Mouse (Mus musculus): ENCODE data around the gene Olfr155.

Olfr155 gene

DNA sequence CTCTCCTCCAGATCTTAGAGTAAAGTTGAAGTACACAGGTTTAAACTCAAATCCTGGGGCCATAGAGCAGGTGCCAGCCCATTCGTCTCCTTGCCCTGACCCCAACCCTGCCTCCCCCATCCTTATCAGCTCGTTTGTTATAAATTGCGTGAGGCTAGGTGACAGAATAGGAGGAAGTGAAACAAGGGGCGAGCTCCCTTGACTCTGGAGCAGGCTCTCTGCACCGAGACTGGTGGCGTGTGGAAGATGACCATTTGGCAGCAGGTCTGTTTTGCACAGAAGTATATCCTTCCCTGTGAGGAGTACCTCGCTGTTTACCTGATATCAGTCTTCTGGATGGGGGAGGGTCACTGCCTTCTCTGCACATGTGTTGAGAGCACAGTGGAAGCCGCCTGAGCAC is 47.8 kb downstream of the Olfr155 start:
- no peak for DNase-seq

DNA sequence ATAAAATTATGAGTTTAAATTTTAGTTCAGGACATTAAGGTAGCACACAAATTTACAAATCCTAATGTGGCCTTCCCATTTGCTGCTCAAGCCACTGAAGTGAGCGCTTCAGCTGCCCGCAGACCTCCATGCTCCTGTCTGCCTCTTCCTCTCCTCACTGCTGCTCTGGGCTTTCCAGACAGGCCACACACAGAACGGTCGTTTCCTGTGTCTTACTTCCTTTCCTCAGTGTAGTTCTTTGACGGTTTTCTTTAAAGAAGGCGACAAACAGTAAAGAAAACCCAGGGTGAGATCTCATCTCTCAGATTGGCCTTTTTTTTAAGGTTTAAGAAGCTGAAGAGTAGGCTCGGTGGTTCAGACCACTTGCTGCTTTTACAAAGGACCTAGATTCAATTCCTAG is 52.3 kb downstream of the Olfr155 start:
- no peak for DNase-seq

DNA sequence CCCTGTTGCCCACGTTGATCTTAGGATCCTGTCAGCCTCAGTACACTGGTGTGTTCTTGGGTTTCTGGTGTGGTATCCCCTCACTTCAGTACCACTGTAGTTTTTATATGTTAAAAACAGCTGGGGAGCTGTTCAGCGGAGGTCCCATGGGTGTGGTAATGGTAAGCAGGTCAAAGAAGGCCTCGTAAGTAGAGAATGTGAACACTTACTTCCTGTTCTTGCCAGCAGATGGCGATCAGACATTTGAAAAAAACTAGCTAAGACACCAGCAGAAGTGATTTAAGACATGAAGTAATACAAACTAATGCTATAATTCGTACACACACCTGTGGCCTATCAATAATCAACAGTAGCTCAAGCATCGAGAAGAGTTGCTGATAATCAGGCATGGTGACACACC is 55.1 kb downstream of the Olfr155 start:
- peak; percentile 71 for DNase-seq
